Mouse (Mus musculus) intestine, embryonic 14.5 days (tissue): Measurements from ENCODE around the gene Ttc4. TPM values are rescaled to one million over a fixed set of nuclear protein-coding genes. Genes with fewer than 3 reads are reported as not detected.
A peak's percentile ranks its signal among the peaks of the same experiment; 100 is the strongest.

Source experiments
- ATAC-seq: fragments of 200-750 bp; cut with Nextera tagmentation; replicated peaks from 2 replicates; pipeline ENCODE4 v1.8.0; 2017; ENCODE audit warnings: low read depth, moderate number of reproducible peaks, moderate TSS enrichment, moderate library complexity; ENCODE audit not compliant: low FRiP score, low TSS enrichment
- DNase-seq: peaks from one replicate; pipeline ENCODE4 v3.0.0-alpha.2; 2018; ENCODE audit warnings: low spot score
- H3K27ac ChIP-seq: fragments of 300-500 bp; sonication (generic); 2 replicates; pipeline ENCODE4 v1.5.1; 2014; ENCODE audit warnings: low read depth, mild to moderate bottlenecking, control low read depth
- H3K27me3 ChIP-seq: fragments of 300-500 bp; sonication (generic); replicated peaks from 2 replicates; pipeline ENCODE4 v1.6.1; 2014; ENCODE audit warnings: low read length, control low read depth; ENCODE audit not compliant: control insufficient read depth, insufficient read depth
- H3K36me3 ChIP-seq: fragments of 300-500 bp; sonication (generic); 2 replicates; pipeline ENCODE4 v1.6.1; 2014; ENCODE audit warnings: low read length, control low read depth; ENCODE audit not compliant: control insufficient read depth, insufficient read depth
- H3K4me1 ChIP-seq: fragments of 300-500 bp; sonication (generic); replicated peaks from 2 replicates; pipeline ENCODE4 v1.6.1; 2014; ENCODE audit warnings: low read length, control low read depth, mixed read lengths; ENCODE audit not compliant: control insufficient read depth, insufficient read depth
- H3K4me2 ChIP-seq: fragments of 300-500 bp; sonication (generic); 2 replicates; pipeline ENCODE4 v1.6.1; 2014; ENCODE audit warnings: low read length
- H3K4me3 ChIP-seq: fragments of 300-500 bp; sonication (generic); 2 replicates; pipeline ENCODE4 v1.5.1; 2014; ENCODE audit warnings: low read depth, low read length, control low read depth, mixed read lengths
- H3K9ac ChIP-seq: fragments of 300-500 bp; sonication (generic); 2 replicates; pipeline ENCODE4 v1.6.1; 2014; ENCODE audit warnings: mild to moderate bottlenecking, low read length
- H3K9me3 ChIP-seq: fragments of 300-500 bp; sonication (generic); 2 replicates; pipeline ENCODE4 v1.6.1; 2016; ENCODE audit warnings: low read length, control low read depth; ENCODE audit not compliant: control insufficient read depth
- WGBS: fragments of 180-500 bp; shearing (Covaris S2); extraction: QIAGEN DNeasy Blood & Tissue Kit; methylation state at CpG from one replicate; pipeline ENCODE4 v1.1.7; 2014; 5-methylcytosine and 5-hydroxymethylcytosine counted together
- polyA plus RNA-seq: library from polyadenylated mRNA; unstranded; fragments of >200 nt; fragmentation: Nextera tagmentation; extraction: Ambion mirVana; gene quantifications from 2 replicates; pipeline ENCODE4 v1.2.1, GENCODE M21; 2014

Gene Ttc4
- polyA plus RNA-seq: 82.0 and 83.1 TPM in 2 replicates

DNA sequence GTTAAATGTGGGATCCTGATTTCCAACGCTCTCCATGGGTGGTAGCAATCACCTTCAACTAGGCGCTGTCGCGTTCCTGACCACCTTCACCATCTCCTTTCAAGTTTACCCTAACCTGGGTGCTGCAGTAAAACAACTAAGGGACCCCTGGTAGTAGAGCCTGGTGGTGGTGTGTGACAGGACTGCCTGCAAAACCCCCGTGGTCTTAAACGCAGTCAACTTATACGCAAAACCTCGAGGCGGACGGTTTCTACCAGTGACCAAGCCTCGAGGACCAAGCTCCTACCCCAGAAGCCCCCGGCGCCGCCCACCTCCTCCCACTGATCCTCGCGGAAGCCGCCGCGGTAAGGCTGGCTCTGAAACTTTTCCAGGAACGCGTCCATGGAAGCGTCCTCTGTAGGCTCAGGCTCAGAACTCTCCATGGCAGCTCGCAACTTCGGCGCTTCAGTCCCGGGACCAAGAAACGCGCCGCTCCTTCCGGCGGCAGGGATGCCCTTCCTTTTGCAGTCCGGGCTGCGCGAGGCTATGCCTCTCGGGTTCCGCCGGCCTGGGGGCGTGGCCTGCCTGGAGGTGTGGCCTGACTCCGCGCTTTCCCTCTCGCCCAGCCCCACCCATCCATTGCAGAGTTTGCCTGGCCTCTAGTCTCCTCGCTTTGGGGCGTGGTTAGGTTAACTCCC, at the start of gene Ttc4:
Gene Ttc4 (minus strand): TSS at position 503 of the 677 bp plus-strand sequence.
- DNase-seq: peak; percentile 97
- under 1% methylated on average over 43 of the region's 43 CpGs for WGBS
- peak; percentile 99 for ATAC-seq
- Histone ChIP-seq H3K27ac (peak within 1 kb of the TSS; percentile 54), H3K9me3 (no peaks in the 10 kb centered on the region), H3K27me3 (no peaks in the 10 kb centered on the region), H3K4me3 (peak within 1 kb of the TSS; percentile 88), H3K4me2 (peak within 1 kb of the TSS; percentile 89), H3K36me3 (peaks cover 36% of the 10 kb centered on the region), H3K4me1 (peaks cover 7% of the 10 kb centered on the region), H3K9ac (peak within 1 kb of the TSS; percentile 79)

DNA sequence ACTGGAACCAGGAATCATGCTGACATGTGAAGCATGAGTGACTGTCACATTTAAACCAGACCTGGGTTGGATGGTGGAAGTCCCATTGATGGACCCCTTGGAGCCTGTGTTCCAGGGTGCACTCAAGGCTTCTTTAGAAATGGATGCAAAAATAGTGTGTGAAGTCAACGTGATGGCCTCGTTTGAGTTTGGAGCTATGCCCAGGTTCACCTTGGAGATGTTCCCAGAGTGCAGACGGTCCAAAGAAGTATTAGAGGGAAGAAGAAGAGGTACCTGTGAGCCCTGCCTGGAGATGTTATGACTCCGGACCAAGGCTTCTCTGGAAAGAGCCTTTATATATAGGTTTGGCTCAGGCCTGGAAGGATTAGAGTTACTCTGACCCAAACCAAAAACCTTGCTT, 41.9 kb upstream of the Ttc4 start:
- H3K27ac ChIP-seq: no peak overlapping the region
- 88% methylated on average over 4 of the region's 4 CpGs for WGBS
- no peak for DNase-seq
- ATAC-seq: no peak
- H3K4me1 ChIP-seq: no peaks in the 10 kb centered on the region
- no peak overlapping the region for H3K9ac ChIP-seq
- H3K9me3 ChIP-seq: no peaks in the 10 kb centered on the region
- no peaks in the 10 kb centered on the region for H3K36me3 ChIP-seq
- H3K27me3 ChIP-seq: no peaks in the 10 kb centered on the region
- no peak overlapping the region for H3K4me2 ChIP-seq
- H3K4me3 ChIP-seq: no peak overlapping the region

DNA sequence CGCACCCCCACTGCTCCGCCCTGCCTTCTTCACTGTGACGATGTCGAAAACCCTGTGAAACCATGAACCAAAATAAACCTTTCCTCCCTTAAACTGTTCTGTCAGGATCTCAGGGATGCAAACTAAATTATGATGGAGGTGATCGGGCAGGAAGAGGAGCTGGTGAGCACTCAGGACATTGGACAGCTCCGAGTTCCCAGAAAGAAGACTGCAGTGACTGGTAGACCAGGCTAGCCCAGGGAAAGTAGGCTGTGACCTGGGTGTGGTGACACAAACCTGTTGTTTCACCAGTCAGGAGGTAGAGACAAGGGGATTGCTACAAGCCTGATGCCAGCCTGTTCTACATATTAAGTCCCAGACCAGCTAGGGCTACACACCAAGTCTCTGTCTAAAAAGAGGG, 34.9 kb upstream of the Ttc4 start:
- H3K9ac ChIP-seq: no peak overlapping the region
- ATAC-seq (no peak), DNase-seq (no peak)
- H3K27me3 ChIP-seq: no peaks in the 10 kb centered on the region
- 87% methylated on average over 6 of the region's 6 CpGs for WGBS
- H3K36me3 ChIP-seq: no peaks in the 10 kb centered on the region
- no peak overlapping the region for H3K27ac ChIP-seq
- no peaks in the 10 kb centered on the region for H3K4me1 ChIP-seq
- no peaks in the 10 kb centered on the region for H3K9me3 ChIP-seq
- H3K4me3 ChIP-seq: no peak overlapping the region
- H3K4me2 ChIP-seq: no peak overlapping the region

DNA sequence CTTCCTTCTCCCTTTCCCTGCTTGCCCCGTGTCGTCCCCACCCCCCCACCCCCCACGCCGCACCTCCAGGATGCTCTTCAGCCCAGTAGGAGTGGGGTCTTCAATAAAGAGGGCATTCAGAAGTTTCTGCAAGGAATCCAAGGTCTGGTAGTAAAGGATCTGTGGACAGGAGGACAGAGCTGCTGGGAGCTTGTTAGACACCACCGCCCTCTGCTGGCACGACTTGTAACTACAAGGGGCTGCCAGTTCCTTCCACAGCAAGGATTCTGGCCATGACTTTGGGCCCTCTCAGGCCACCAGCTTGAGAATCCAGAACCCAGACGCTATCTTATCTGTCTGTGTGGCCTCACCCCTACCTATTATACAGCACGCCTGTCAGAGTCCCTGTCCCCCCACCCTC, 29.7 kb upstream of the Ttc4 start:
- H3K4me3 ChIP-seq: no peak overlapping the region; the same call in 1 of the 2 replicates
- peak overlapping the region; percentile 40 for H3K4me2 ChIP-seq
- no peak overlapping the region for H3K27ac ChIP-seq
- H3K36me3 ChIP-seq: no peaks in the 10 kb centered on the region
- DNase-seq (peak; percentile 96), ATAC-seq (peak; percentile 56)
- no peak overlapping the region for H3K9ac ChIP-seq
- H3K27me3 ChIP-seq: no peaks in the 10 kb centered on the region
- 3% methylated on average over 8 of the region's 8 CpGs for WGBS
- H3K4me1 ChIP-seq: peaks cover 11% of the 10 kb centered on the region; the same call in 1 of the 2 replicates
- no peaks in the 10 kb centered on the region for H3K9me3 ChIP-seq

DNA sequence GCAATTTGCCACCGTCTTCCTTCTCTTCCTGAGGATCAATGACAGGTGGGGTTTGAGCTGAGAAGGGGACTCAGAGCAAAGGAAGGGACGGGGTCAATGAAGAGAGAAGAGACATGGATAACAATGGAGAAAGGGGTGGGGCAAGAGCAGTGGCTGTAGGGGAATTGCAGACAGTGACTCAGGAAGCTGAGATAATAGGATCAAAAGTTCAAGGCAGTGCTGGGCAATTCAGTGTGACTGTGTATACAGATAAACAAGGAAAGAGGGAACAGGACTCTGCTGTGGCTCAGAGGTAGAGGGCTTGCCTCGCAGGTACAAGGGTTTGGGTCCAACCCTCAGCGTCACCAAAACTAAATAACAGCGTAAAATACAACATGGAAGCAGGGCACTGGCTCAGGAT, 29.2 kb upstream of the Ttc4 start:
- peak; percentile 45 for ATAC-seq
- H3K4me2 ChIP-seq: peak overlapping the region; percentile 40
- WGBS: 34% methylated on average over 5 of the region's 5 CpGs

DNA sequence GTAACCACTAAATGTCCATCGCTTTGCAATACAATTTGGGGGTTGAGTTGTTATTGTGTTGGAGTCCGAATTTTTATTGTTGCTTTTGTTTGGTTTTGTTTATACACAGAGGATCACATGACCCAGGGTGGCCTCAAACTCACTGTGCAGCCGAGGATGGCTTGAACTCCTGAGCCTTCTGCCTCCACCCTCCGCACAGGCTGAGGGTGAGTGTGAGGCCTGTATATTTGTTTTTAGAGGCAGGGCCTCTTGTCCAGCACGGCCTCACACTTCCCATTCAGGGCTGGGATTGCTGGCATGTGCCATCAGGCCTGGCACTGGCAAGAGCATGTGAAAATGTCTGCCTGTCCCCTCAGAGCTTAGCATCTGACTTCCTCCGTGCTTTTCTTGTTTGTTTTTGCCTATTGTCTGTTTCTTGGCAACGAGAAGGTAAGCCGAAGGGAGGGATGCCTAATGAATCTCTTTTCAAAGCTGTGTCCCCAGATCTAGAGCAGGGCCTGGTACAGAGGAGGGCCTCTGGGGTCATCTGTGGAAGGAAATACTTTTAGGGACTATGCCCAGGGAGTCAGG, 26.4 kb upstream of the Ttc4 start:
- Histone ChIP-seq H3K4me2 (no peak overlapping the region), H3K9ac (no peak overlapping the region), H3K4me3 (no peak overlapping the region), H3K36me3 (no peaks in the 10 kb centered on the region), H3K27ac (no peak overlapping the region), H3K9me3 (no peaks in the 10 kb centered on the region), H3K27me3 (no peaks in the 10 kb centered on the region), H3K4me1 (peaks cover 16% of the 10 kb centered on the region; the same call in 1 of the 2 replicates)
- 44% methylated on average over 8 of the region's 8 CpGs for WGBS
- ATAC-seq (no peak), DNase-seq (no peak)

More for the DNA sequence above, 29.2 kb upstream of the Ttc4 start:
- H3K4me1 ChIP-seq: peaks cover 11% of the 10 kb centered on the region; the same call in 1 of the 2 replicates
- H3K9ac ChIP-seq: no peak overlapping the region
- H3K36me3 ChIP-seq: no peaks in the 10 kb centered on the region
- DNase-seq: no peak
- H3K27ac ChIP-seq: no peak overlapping the region
- H3K9me3 ChIP-seq: no peaks in the 10 kb centered on the region
- H3K4me3 ChIP-seq: no peak overlapping the region; the same call in 1 of the 2 replicates
- H3K27me3 ChIP-seq: no peaks in the 10 kb centered on the region

DNA sequence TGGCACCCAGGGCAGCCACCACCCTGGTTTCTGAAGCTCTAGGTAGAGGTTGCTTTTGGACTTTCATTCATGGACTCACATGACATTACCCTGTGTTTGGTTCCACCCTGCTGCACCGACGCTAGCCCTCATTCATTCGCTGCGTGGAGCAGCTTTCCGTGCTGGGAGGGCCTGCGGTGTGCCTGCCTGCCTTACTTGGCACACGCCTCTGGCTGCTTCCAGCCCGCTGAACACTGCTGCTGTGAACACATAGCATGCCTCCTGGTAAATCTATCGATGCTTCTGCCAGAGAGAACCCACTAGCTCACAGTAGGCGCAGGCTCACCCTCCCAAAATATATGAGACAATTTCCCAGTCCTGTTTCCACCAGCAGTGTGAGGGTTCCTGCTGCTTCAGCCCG, 25.7 kb upstream of the Ttc4 start:
- ATAC-seq (no peak), DNase-seq (no peak)
- H3K9ac ChIP-seq: 0 out of 2 replicates have a peak overlapping the region, but pooled peaks have one; percentile 10
- no peak overlapping the region for H3K4me2 ChIP-seq
- no peaks in the 10 kb centered on the region for H3K9me3 ChIP-seq
- H3K4me3 ChIP-seq: no peak overlapping the region
- H3K27me3 ChIP-seq: no peaks in the 10 kb centered on the region
- peaks cover 16% of the 10 kb centered on the region; the same call in 1 of the 2 replicates for H3K4me1 ChIP-seq
- H3K36me3 ChIP-seq: no peaks in the 10 kb centered on the region
- no peak overlapping the region for H3K27ac ChIP-seq
- 58% methylated on average over 11 of the region's 11 CpGs for WGBS

DNA sequence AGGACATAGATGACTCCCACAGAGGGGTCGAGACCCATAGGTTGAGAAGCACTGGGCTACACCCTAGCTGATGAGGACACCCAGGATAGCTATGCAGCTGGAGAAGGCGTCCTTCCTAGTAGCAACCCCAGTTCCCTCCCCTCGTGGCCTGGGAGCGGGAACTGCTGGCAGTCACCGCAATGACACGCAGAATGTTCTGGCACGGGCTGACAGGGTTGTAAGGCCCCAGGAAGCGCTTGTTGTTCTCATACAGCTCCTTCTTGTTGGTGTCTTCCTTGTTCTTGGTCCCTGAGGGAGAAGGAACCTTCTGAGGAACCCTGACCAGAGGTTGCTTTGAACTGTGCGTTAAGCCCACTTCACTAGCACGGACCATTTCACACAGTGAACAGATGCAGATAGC, 25.2 kb upstream of the Ttc4 start:
- Histone ChIP-seq H3K27me3 (no peaks in the 10 kb centered on the region), H3K9me3 (no peaks in the 10 kb centered on the region), H3K4me3 (no peak overlapping the region), H3K4me1 (peaks cover 16% of the 10 kb centered on the region; the same call in 1 of the 2 replicates), H3K4me2 (no peak overlapping the region), H3K27ac (no peak overlapping the region), H3K9ac (no peak overlapping the region), H3K36me3 (no peaks in the 10 kb centered on the region)
- WGBS: 84% methylated on average over 10 of the region's 10 CpGs
- no peak for ATAC-seq
- no peak for DNase-seq
